Mouse (Mus musculus) heart, embryonic 11.5 days (tissue): ENCODE data around the gene Epb41l5. TPM values are rescaled to one million over a fixed set of nuclear protein-coding genes. Genes with fewer than 3 reads are reported as not detected.

Experiments used
- ATAC-seq: fragments of 200-750 bp; cut with Nextera tagmentation; replicated peaks from 2 replicates; pipeline ENCODE4 v1.8.0; 2017; ENCODE audit warnings: moderate library complexity; ENCODE audit not compliant: insufficient number of reproducible peaks, low FRiP score, low TSS enrichment
- H3K27ac ChIP-seq: fragments of 300-500 bp; sonication (generic); 2 replicates; pipeline ENCODE4 v1.5.1; 2014; ENCODE audit warnings: mild to moderate bottlenecking, low read depth, low read length
- H3K27me3 ChIP-seq: fragments of 300-500 bp; sonication (generic); 2 replicates; pipeline ENCODE4 v1.6.1; 2014; ENCODE audit warnings: mild to moderate bottlenecking, low read length, mixed read lengths; ENCODE audit not compliant: control insufficient read depth, insufficient read depth
- H3K36me3 ChIP-seq: fragments of 300-500 bp; sonication (generic); 2 replicates; pipeline ENCODE4 v1.6.1; 2014; ENCODE audit warnings: mild to moderate bottlenecking, low read length, moderate library complexity, mixed read lengths; ENCODE audit not compliant: control insufficient read depth, insufficient read depth
- H3K4me1 ChIP-seq: fragments of 300-500 bp; sonication (generic); 2 replicates; pipeline ENCODE4 v1.6.1; 2014; ENCODE audit warnings: low read length; ENCODE audit not compliant: control insufficient read depth, insufficient read depth
- H3K4me2 ChIP-seq: fragments of 300-500 bp; sonication (generic); 2 replicates; pipeline ENCODE4 v1.6.1; 2014; ENCODE audit warnings: mild to moderate bottlenecking, moderate library complexity
- H3K4me3 ChIP-seq: fragments of 300-500 bp; sonication (generic); 2 replicates; pipeline ENCODE4 v1.5.1; 2014; ENCODE audit warnings: low read depth, low read length
- H3K9ac ChIP-seq: fragments of 300-500 bp; sonication (generic); 2 replicates; pipeline ENCODE4 v1.6.1; 2014; ENCODE audit warnings: mild to moderate bottlenecking, low read depth, low read length, moderate library complexity
- H3K9me3 ChIP-seq: fragments of 300-500 bp; sonication (generic); replicated peaks from 2 replicates; pipeline ENCODE4 v1.6.1; 2016; ENCODE audit warnings: low read length; ENCODE audit not compliant: control insufficient read depth
- WGBS: fragments of 180-500 bp; shearing (Covaris S2); extraction: QIAGEN DNeasy Blood & Tissue Kit; methylation state at CpG from one replicate; pipeline ENCODE4 v1.1.7; 2014; ENCODE audit not compliant: insufficient replicate concordance; 5-methylcytosine and 5-hydroxymethylcytosine counted together
- polyA plus RNA-seq: library from polyadenylated mRNA; unstranded; fragments of >200 nt; fragmentation: Nextera tagmentation; extraction: Ambion mirVana; gene quantifications from 2 replicates; pipeline ENCODE4 v1.2.1, GENCODE M21; 2014

Gene Epb41l5
- polyA plus RNA-seq, 1 experiment from 2014 or later: 29.6 TPM

GRCm38 (mm10) chr1:119545671-119546070, 103.1 kb downstream of the Epb41l5 start:
- 55% methylated on average over 4 of the region's 4 CpGs for WGBS
- no peak overlapping the region for H3K4me3 ChIP-seq
- H3K9ac ChIP-seq: no peak overlapping the region
- peaks cover 4% of the 10 kb centered on the region; the same call in 1 of the 2 replicates for H3K36me3 ChIP-seq
- H3K27ac ChIP-seq: no peak overlapping the region
- H3K27me3 ChIP-seq: no peaks in the 10 kb centered on the region
- no peak for ATAC-seq
- H3K9me3 ChIP-seq: no peaks in the 10 kb centered on the region
- peaks cover 28% of the 10 kb centered on the region for H3K4me1 ChIP-seq
- no peak overlapping the region for H3K4me2 ChIP-seq

- 26% methylated on average over 2 of the region's 2 CpGs for WGBS
- ATAC-seq: no peak
- Histone ChIP-seq H3K4me3 (no peak overlapping the region), H3K27ac (peak overlapping the region; percentile 17; the same call in 1 of the 2 replicates), H3K4me2 (no peak overlapping the region), H3K27me3 (no peaks in the 10 kb centered on the region), H3K9me3 (no peaks in the 10 kb centered on the region), H3K4me1 (peaks cover 28% of the 10 kb centered on the region), H3K36me3 (peaks cover 4% of the 10 kb centered on the region; the same call in 1 of the 2 replicates), H3K9ac (no peak overlapping the region)
These were observed 103.6 kb downstream of the Epb41l5 start for GRCm38 (mm10) chr1:119545164-119545563.

- Histone ChIP-seq H3K27me3 (no peaks in the 10 kb centered on the region), H3K4me2 (no peak overlapping the region), H3K4me1 (peaks cover 28% of the 10 kb centered on the region), H3K27ac (peak overlapping the region; percentile 17; the same call in 1 of the 2 replicates), H3K4me3 (no peak overlapping the region), H3K9ac (no peak overlapping the region), H3K36me3 (no peaks in the 10 kb centered on the region), H3K9me3 (no peaks in the 10 kb centered on the region)
- ATAC-seq: no peak
- WGBS: 69% methylated on average over 5 of the region's 5 CpGs
These were observed 104.1 kb downstream of the Epb41l5 start for GRCm38 (mm10) chr1:119544611-119545155.

GRCm38 (mm10) chr1:119543316-119543715, 105.5 kb downstream of the Epb41l5 start:
- Histone ChIP-seq H3K4me1 (peaks cover 29% of the 10 kb centered on the region), H3K4me2 (no peak overlapping the region), H3K27ac (no peak overlapping the region), H3K9me3 (no peaks in the 10 kb centered on the region), H3K27me3 (no peaks in the 10 kb centered on the region), H3K9ac (no peak overlapping the region), H3K4me3 (no peak overlapping the region), H3K36me3 (no peaks in the 10 kb centered on the region)
- 83% methylated on average over 6 of the region's 6 CpGs for WGBS
- ATAC-seq: no peak

- H3K4me1 ChIP-seq: peaks cover 31% of the 10 kb centered on the region
- no peak overlapping the region for H3K4me2 ChIP-seq
- H3K36me3 ChIP-seq: no peaks in the 10 kb centered on the region
- H3K9ac ChIP-seq: no peak overlapping the region
- ATAC-seq: no peak
- H3K4me3 ChIP-seq: no peak overlapping the region
- H3K27me3 ChIP-seq: no peaks in the 10 kb centered on the region
- H3K9me3 ChIP-seq: no peaks in the 10 kb centered on the region
- 27% methylated on average over 3 of the region's 3 CpGs for WGBS
- H3K27ac ChIP-seq: 0 out of 2 replicates have a peak overlapping the region, but pooled peaks have one; percentile 24
These were observed 107.2 kb downstream of the Epb41l5 start for GRCm38 (mm10) chr1:119541570-119541969.

- peaks cover 34% of the 10 kb centered on the region for H3K4me1 ChIP-seq
- H3K27me3 ChIP-seq: no peaks in the 10 kb centered on the region
- no peaks in the 10 kb centered on the region for H3K36me3 ChIP-seq
- H3K4me2 ChIP-seq: no peak overlapping the region
- no peak overlapping the region for H3K9ac ChIP-seq
- no peaks in the 10 kb centered on the region for H3K9me3 ChIP-seq
- H3K27ac ChIP-seq: peak overlapping the region; percentile 24; the same call in 1 of the 2 replicates
- WGBS: 74% methylated on average over 9 of the region's 9 CpGs
- no peak overlapping the region for H3K4me3 ChIP-seq
- ATAC-seq: no peak
These were observed 107.8 kb downstream of the Epb41l5 start for GRCm38 (mm10) chr1:119540836-119541557.

GRCm38 (mm10) chr1:119539252-119539651, 109.5 kb downstream of the Epb41l5 start:
- no peak for ATAC-seq
- no peaks in the 10 kb centered on the region for H3K36me3 ChIP-seq

GRCm38 (mm10) chr1:119537651-119538050, 111.1 kb downstream of the Epb41l5 start:
- H3K4me1 ChIP-seq: peaks cover 20% of the 10 kb centered on the region
- 81% methylated on average over 6 of the region's 6 CpGs for WGBS
- H3K9me3 ChIP-seq: no peaks in the 10 kb centered on the region
- no peak overlapping the region for H3K4me3 ChIP-seq
- no peak overlapping the region for H3K9ac ChIP-seq
- H3K36me3 ChIP-seq: no peaks in the 10 kb centered on the region
- ATAC-seq: no peak
- H3K27ac ChIP-seq: no peak overlapping the region
- H3K27me3 ChIP-seq: no peaks in the 10 kb centered on the region
- no peak overlapping the region for H3K4me2 ChIP-seq

More at GRCm38 (mm10) chr1:119539252-119539651, 109.5 kb downstream of the Epb41l5 start:
- Histone ChIP-seq H3K4me2 (no peak overlapping the region), H3K27ac (no peak overlapping the region), H3K27me3 (no peaks in the 10 kb centered on the region), H3K9ac (no peak overlapping the region), H3K4me3 (no peak overlapping the region), H3K4me1 (peaks cover 20% of the 10 kb centered on the region), H3K9me3 (no peaks in the 10 kb centered on the region)
- WGBS: 44% methylated on average over 2 of the region's 2 CpGs
